Mouse (Mus musculus): Measurements from ENCODE around the gene Bicra.

GRCm38 (mm10) chr7:15944311-15944710, 103.4 kb downstream of the Bicra start:
- no peak for TF ChIP-seq GATA1 (IDR thresholded peaks at IDR 0.05; ENCODE audit: low read depth, low read length)
- TF ChIP-seq POLR2A (IDR thresholded peaks at IDR 0.05; ENCODE audit: control insufficient read depth in 1 of 2, insufficient read depth in 1 of 2, low read depth in 1 of 2, low read length in 2 of 2, poor library complexity in 1 of 2) = no peak
- no peak for TF ChIP-seq CTCF (IDR thresholded peaks at IDR 0.05 in 2 of 3, conservative IDR thresholded peaks at IDR 0.05 in 1 of 3; ENCODE audit: control insufficient read depth in 1 of 3, insufficient read depth in 1 of 3, low read depth in 2 of 3, low read length in 3 of 3, poor library complexity in 1 of 3, severe bottlenecking in 1 of 3)
- no peak for TF ChIP-seq TBP (IDR thresholded peaks at IDR 0.05; ENCODE audit: low read depth, low read length)
- no peak for TF ChIP-seq EP300 (IDR thresholded peaks at IDR 0.05; ENCODE audit: low read depth in 1 of 2, low read length in 2 of 2)
- no peak for TF ChIP-seq SIN3A (IDR thresholded peaks at IDR 0.05; ENCODE audit: low read length)
- TF ChIP-seq POLR2AphosphoS2 (IDR thresholded peaks at IDR 0.05; ENCODE audit: low read length) = no peak
- no peak for TF ChIP-seq SMC3 (IDR thresholded peaks at IDR 0.05; ENCODE audit: low read depth, low read length)
- TF ChIP-seq KAT2A (conservative IDR thresholded peaks at IDR 0.05; ENCODE audit: low read depth, low read length) = no peak
- TF ChIP-seq MAX (IDR thresholded peaks at IDR 0.05; ENCODE audit: low read length) = no peak
- no peak for TF ChIP-seq USF1 (IDR thresholded peaks at IDR 0.05; ENCODE audit: low read depth, low read length)
- no peak for TF ChIP-seq ZKSCAN1 (IDR thresholded peaks at IDR 0.05; ENCODE audit: low read depth, low read length)
- no peak for TF ChIP-seq USF2 (IDR thresholded peaks at IDR 0.05; ENCODE audit: borderline replicate concordance in 1 of 2, insufficient read depth in 1 of 2, low read depth in 1 of 2, low read length in 2 of 2)
- TF ChIP-seq MYB (IDR thresholded peaks at IDR 0.05; ENCODE audit: low read depth, low read length) = no peak

All from MEL (cell line).